Mouse (Mus musculus) forebrain, embryonic 14.5 days (tissue): ENCODE data around the gene Tbx3. TPM values are rescaled to one million over a fixed set of nuclear protein-coding genes. Genes with fewer than 3 reads are reported as not detected.

Experiments
- ATAC-seq: fragments of 200-750 bp; cut with Nextera tagmentation; 2 replicates; pipeline ENCODE4 v1.8.0; 2017; ENCODE audit warnings: mild to moderate bottlenecking, moderate library complexity
- DNase-seq: peaks from one replicate; pipeline ENCODE4 v3.0.0-alpha.2; 2015; ENCODE audit warnings: low spot score
- H3K27ac ChIP-seq: fragments of 300-500 bp; sonication (generic); 2 replicates; pipeline ENCODE4 v1.5.1; 2014; ENCODE audit warnings: low read depth, mild to moderate bottlenecking, control low read depth, low read length, moderate library complexity
- H3K27me3 ChIP-seq: fragments of 300-500 bp; sonication (generic); replicated peaks from 2 replicates; pipeline ENCODE4 v1.6.1; 2014; ENCODE audit warnings: low read length, control low read depth, mixed read lengths; ENCODE audit not compliant: control insufficient read depth, insufficient read depth
- H3K36me3 ChIP-seq: fragments of 300-500 bp; sonication (generic); 2 replicates; pipeline ENCODE4 v1.6.1; 2014; ENCODE audit warnings: low read length, control low read depth; ENCODE audit not compliant: control insufficient read depth, insufficient read depth
- H3K4me1 ChIP-seq: fragments of 300-500 bp; sonication (generic); 2 replicates; pipeline ENCODE4 v1.6.1; 2014; ENCODE audit warnings: antibody characterized with exemption, low read length, control low read depth; ENCODE audit not compliant: control insufficient read depth, insufficient read depth
- H3K4me2 ChIP-seq: fragments of 300-500 bp; sonication (generic); 2 replicates; pipeline ENCODE4 v1.6.1; 2014; ENCODE audit warnings: mild to moderate bottlenecking, control low read depth, low read length
- H3K4me3 ChIP-seq: fragments of 300-500 bp; sonication (generic); 2 replicates; pipeline ENCODE4 v1.5.1; 2014; ENCODE audit warnings: low read depth, low read length, control low read depth
- H3K9ac ChIP-seq: fragments of 300-500 bp; sonication (generic); 2 replicates; pipeline ENCODE4 v1.6.1; 2014; ENCODE audit warnings: mild to moderate bottlenecking, low read length, control low read depth, moderate library complexity
- H3K9me3 ChIP-seq: fragments of 300-500 bp; sonication (generic); replicated peaks from 2 replicates; pipeline ENCODE4 v1.6.1; 2016; ENCODE audit warnings: low read length, control low read depth, mixed read lengths; ENCODE audit not compliant: control insufficient read depth
- WGBS: fragments of 180-500 bp; shearing (Covaris S2); extraction: QIAGEN DNeasy Blood & Tissue Kit; methylation state at CpG from one replicate; pipeline ENCODE4 v1.1.7; 2014; 5-methylcytosine and 5-hydroxymethylcytosine counted together
- polyA plus RNA-seq: library from polyadenylated mRNA; unstranded; fragments of >200 nt; fragmentation: Nextera tagmentation; extraction: Ambion mirVana; gene quantifications from 2 replicates; pipeline ENCODE4 v1.2.1, GENCODE M21; 2014

The Tbx3 gene
- polyA plus RNA-seq, 1 experiment from 2014 or later, result 1.7 TPM

DNA sequence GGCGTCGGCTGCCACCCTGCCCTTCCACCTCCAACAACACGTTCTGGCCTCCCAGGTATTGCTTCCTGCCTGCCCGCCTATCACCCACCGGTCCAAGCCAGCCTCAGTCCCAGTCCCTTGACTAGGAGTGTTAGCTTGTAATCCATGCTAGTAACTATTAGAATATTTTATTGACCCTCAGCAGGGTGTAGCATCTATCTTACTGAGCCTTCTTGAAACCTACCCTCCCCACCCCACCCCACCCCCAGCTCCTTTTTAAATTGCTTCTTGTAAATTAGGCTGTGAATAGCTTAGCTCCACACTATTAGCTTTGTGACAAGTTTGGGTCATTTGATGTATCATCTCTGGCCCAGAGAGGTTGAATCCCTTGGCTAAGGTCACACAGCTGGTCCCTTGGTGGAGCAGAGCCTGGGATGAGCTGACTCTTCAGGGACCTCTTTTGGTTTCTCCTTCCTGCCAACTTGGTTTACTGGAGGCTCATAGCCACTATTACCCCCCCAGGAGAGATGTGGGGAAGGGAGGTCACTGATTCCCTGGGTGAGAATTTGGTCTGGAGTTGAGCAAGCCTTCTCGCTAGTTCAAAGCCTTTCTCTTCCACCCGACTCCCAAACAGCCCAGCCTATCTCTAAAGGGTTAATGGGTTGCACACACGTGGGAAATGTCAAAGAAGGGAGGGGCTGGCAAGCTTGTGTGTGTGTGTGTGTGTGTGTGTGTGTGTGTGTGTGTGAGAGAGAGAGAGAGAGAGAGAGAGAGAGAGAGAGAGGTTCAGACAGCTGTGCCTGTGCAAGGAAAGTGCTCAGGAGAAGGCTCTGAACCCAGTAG is 10.8 kb downstream of the Tbx3 start:
- no peak for DNase-seq
- H3K4me3 ChIP-seq, result no peak overlapping the region

DNA sequence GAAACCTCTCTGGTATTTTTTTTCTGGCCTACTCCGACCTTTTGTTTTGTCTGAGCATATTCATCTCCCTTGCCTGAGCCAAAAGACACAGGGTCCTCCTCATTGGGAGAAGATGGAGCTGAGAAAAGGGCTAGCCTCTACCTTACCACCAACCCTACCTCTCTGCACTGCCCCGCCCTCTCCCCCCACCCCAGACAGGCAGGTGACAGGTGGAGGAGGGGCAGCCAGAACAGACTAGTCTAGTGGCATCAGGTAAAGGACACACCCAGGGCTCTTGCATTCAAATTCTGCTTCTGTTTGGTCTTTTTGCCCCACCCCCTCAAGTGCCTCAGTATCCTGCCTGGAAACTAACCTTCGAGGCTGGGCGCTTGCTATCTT is 11.4 kb downstream of the Tbx3 start:
- WGBS, result 2% methylated on average over 4 of the region's 4 CpGs
- no peak overlapping the region for H3K4me2 ChIP-seq
- H3K27me3 ChIP-seq, result peaks cover 97% of the 10 kb centered on the region
- DNase-seq, result no peak
- H3K4me1 ChIP-seq, result no peaks in the 10 kb centered on the region
- H3K9me3 ChIP-seq, result no peaks in the 10 kb centered on the region
- H3K36me3 ChIP-seq, result no peaks in the 10 kb centered on the region
- no peak for ATAC-seq
- H3K9ac ChIP-seq, result no peak overlapping the region
- H3K4me3 ChIP-seq, result no peak overlapping the region
- H3K27ac ChIP-seq, result no peak overlapping the region

More for the DNA sequence above, 10.8 kb downstream of the Tbx3 start:
- peaks cover 97% of the 10 kb centered on the region for H3K27me3 ChIP-seq
- H3K9me3 ChIP-seq, result no peaks in the 10 kb centered on the region
- H3K36me3 ChIP-seq, result no peaks in the 10 kb centered on the region
- no peaks in the 10 kb centered on the region for H3K4me1 ChIP-seq
- H3K9ac ChIP-seq, result no peak overlapping the region
- H3K4me2 ChIP-seq, result no peak overlapping the region
- WGBS, result 3% methylated on average over 8 of the region's 8 CpGs
- H3K27ac ChIP-seq, result no peak overlapping the region
- ATAC-seq, result no peak

GRCm38 (mm10) chr5:119682646-119683515 is 12.4 kb downstream of the Tbx3 start:
- DNase-seq (no peak), ATAC-seq (no peak)
- Histone ChIP-seq H3K36me3 (no peaks in the 10 kb centered on the region), H3K9ac (no peak overlapping the region), H3K4me3 (no peak overlapping the region), H3K27ac (no peak overlapping the region), H3K9me3 (no peaks in the 10 kb centered on the region), H3K4me2 (no peak overlapping the region), H3K4me1 (no peaks in the 10 kb centered on the region), H3K27me3 (peaks cover 97% of the 10 kb centered on the region)
- under 1% methylated on average over 40 of the region's 40 CpGs for WGBS

- no peak for DNase-seq
- H3K4me1 ChIP-seq, result no peaks in the 10 kb centered on the region
- WGBS, result 3% methylated on average over 5 of the region's 5 CpGs
- H3K27me3 ChIP-seq, result peaks cover 97% of the 10 kb centered on the region
- H3K4me2 ChIP-seq, result no peak overlapping the region
- ATAC-seq, result no peak
- no peak overlapping the region for H3K9ac ChIP-seq
- no peak overlapping the region for H3K4me3 ChIP-seq
- no peaks in the 10 kb centered on the region for H3K9me3 ChIP-seq
- no peak overlapping the region for H3K27ac ChIP-seq
- H3K36me3 ChIP-seq, result no peaks in the 10 kb centered on the region
Measured at GRCm38 (mm10) chr5:119683861-119684260, 13.4 kb downstream of the Tbx3 start.

GRCm38 (mm10) chr5:119684701-119685391 is 14.4 kb downstream of the Tbx3 start:
- Histone ChIP-seq H3K27me3 (peaks cover 97% of the 10 kb centered on the region), H3K4me1 (no peaks in the 10 kb centered on the region), H3K27ac (no peak overlapping the region), H3K4me3 (no peak overlapping the region), H3K9ac (no peak overlapping the region), H3K9me3 (no peaks in the 10 kb centered on the region), H3K36me3 (no peaks in the 10 kb centered on the region), H3K4me2 (no peak overlapping the region)
- no peak for ATAC-seq
- under 1% methylated on average over 15 of the region's 15 CpGs for WGBS
- DNase-seq, result no peak

DNA sequence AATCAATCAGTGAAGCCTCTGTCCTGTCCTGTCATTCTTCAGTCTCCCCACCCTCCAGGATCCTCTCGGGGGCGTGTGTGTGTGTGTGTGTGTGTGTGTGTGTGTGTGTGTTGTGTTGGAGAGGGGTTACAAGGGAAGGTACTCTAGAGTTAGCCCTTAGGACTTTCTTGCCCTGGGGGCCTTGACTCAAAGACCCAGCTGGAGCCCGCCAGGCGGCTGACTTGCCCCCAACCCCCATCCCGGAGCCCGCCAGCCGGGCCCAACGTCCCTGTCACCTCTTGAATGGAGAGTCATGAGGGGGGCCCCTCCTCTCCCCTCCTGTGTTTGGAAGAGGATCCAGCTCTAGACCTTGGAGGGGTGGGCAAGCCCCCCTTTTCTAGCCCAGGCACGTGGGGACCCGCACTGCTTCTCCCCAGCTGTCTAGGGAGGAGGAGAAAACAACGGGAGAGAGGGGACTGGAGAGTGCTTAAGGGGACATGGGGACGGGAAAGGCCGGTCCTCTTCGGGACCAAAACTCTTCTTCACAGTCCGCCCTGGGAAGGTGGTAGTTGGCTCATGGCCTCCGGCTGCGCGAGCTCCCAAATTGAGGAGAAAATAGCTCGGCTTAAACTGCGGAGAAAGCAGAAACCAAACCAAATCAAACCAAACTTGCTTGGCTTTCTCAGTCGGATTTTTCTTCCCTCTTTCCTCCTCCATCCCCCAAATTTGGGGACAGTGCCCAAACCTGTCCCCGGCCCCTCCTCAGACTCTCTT is 15.2 kb downstream of the Tbx3 start:
- 2% methylated on average over 22 of the region's 22 CpGs for WGBS
- H3K36me3 ChIP-seq, result no peaks in the 10 kb centered on the region
- no peak overlapping the region for H3K9ac ChIP-seq
- no peak for ATAC-seq
- peaks cover 97% of the 10 kb centered on the region for H3K27me3 ChIP-seq
- no peak overlapping the region for H3K4me3 ChIP-seq
- H3K27ac ChIP-seq, result no peak overlapping the region
- H3K9me3 ChIP-seq, result no peaks in the 10 kb centered on the region
- H3K4me1 ChIP-seq, result no peaks in the 10 kb centered on the region
- 0 out of 2 replicates have a peak overlapping the region, but pooled peaks have one; percentile 18 for H3K4me2 ChIP-seq
- DNase-seq, result no peak

- H3K4me3 ChIP-seq, result no peak overlapping the region
- no peak overlapping the region for H3K9ac ChIP-seq
- no peak for DNase-seq
- 2% methylated on average over 29 of the region's 30 CpGs for WGBS
- peaks cover 94% of the 10 kb centered on the region for H3K27me3 ChIP-seq
- 0 out of 2 replicates have a peak overlapping the region, but pooled peaks have one; percentile 18 for H3K4me2 ChIP-seq
- H3K27ac ChIP-seq, result no peak overlapping the region
- H3K4me1 ChIP-seq, result no peaks in the 10 kb centered on the region
- H3K9me3 ChIP-seq, result no peaks in the 10 kb centered on the region
- ATAC-seq, result no peak
- no peaks in the 10 kb centered on the region for H3K36me3 ChIP-seq
Measured at GRCm38 (mm10) chr5:119686199-119686964, 15.9 kb downstream of the Tbx3 start.
